Mouse (Mus musculus): ENCODE measurements around the gene Cep295nl. TPM values are rescaled to one million over a fixed set of nuclear protein-coding genes. Genes with fewer than 3 reads are reported as not detected.

Gene Cep295nl
- total and polyA plus RNA-seq, 2 experiments from 2014 or later = 0.20 to 0.31 TPM

DNA sequence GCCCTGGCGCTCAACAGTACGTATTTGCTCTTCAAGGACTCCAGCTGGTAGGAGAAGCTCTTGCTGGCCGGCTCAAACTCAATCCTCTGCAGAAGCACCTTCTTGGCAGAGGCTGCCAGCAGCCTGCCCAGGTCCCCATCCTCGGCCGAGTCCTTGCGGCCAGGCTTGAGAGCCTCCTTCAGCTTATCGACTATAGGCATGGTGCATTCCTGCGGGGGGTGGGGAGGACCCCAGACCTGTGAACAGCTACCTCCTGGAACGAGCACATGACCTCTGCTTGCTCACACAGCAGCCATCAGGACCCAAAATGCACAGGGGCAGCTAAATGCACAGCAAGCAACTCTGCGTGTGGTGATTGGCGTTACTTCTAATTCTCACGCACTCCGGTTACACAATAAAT is 56.5 kb downstream of the Cep295nl start:
- no peak for TF ChIP-seq CTCF (IDR thresholded peaks at IDR 0.05; ENCODE audit: low read depth)
- Histone ChIP-seq H3K27ac (no peak overlapping the region), H3K4me2 (ENCODE audit: low read depth, low read length) (no peak overlapping the region), H3K4me3 (ENCODE audit: low read length) (no peak overlapping the region), H3K36me3 (ENCODE audit: insufficient read depth, low read length) (peaks cover 51% of the 10 kb centered on the region), H3K27me3 (ENCODE audit: insufficient read depth, low read length) (no peaks in the 10 kb centered on the region), H3K9me3 (ENCODE audit: low read length) (no peaks in the 10 kb centered on the region), H3K9ac (replicated peaks; ENCODE audit: low read length) (no peak overlapping the region), H3K4me1 (ENCODE audit: insufficient read depth, low read length) (peaks cover 5% of the 10 kb centered on the region; the same call in 1 of the 2 replicates)
- ATAC-seq = no peak
- no peak for DNase-seq (ENCODE audit: low spot score)
- WGBS = 90% methylated on average over 13 of the region's 13 CpGs

Other genes with a start within 250 kb of the Cep295nl start
- gene Dnah17, start 211.9 kb downstream of the Cep295nl start, total RNA-seq (2014; rRNA removed) = 0.07 TPM in 1 of 2 replicates, not detected in the other
- 0.13 and 0.16 TPM in 2 replicates for gene Dnah17, start 211.9 kb downstream of the Cep295nl start, polyA plus RNA-seq (2015; fragmentation: Nextera tagmentation; extraction: Ambion mirVana)
- 42.9 and 48.3 TPM in 2 replicates for gene Cyth1, start 93.9 kb downstream of the Cep295nl start, total RNA-seq (2014; rRNA removed)
- 15.7 and 19.5 TPM in 2 replicates for gene Cyth1, start 93.9 kb downstream of the Cep295nl start, polyA plus RNA-seq (2015; fragmentation: Nextera tagmentation; extraction: Ambion mirVana)
- 19.7 and 20.6 TPM in 2 replicates for gene Usp36, start 52.3 kb downstream of the Cep295nl start, total RNA-seq (2014; rRNA removed)
- 12.6 and 12.8 TPM in 2 replicates for gene Usp36, start 52.3 kb downstream of the Cep295nl start, polyA plus RNA-seq (2015; fragmentation: Nextera tagmentation; extraction: Ambion mirVana)
- 164 and 170 TPM in 2 replicates for gene Timp2, start 13.2 kb upstream of the Cep295nl start, total RNA-seq (2014; rRNA removed)
- gene Timp2, start 13.2 kb upstream of the Cep295nl start, polyA plus RNA-seq (2015; fragmentation: Nextera tagmentation; extraction: Ambion mirVana) = 102 and 118 TPM in 2 replicates
- 25.5 and 30.6 TPM in 2 replicates for gene Lgals3bp, start 59.6 kb upstream of the Cep295nl start, total RNA-seq (2014; rRNA removed)
- 15.4 and 18.5 TPM in 2 replicates for gene Lgals3bp, start 59.6 kb upstream of the Cep295nl start, polyA plus RNA-seq (2015; fragmentation: Nextera tagmentation; extraction: Ambion mirVana)
- gene Cant1, start 76.6 kb upstream of the Cep295nl start, total RNA-seq (2014; rRNA removed) = 47.9 and 51.7 TPM in 2 replicates
- 24.7 and 25.8 TPM in 2 replicates for gene Cant1, start 76.6 kb upstream of the Cep295nl start, polyA plus RNA-seq (2015; fragmentation: Nextera tagmentation; extraction: Ambion mirVana)
- 5.4 TPM in 2 replicates for gene C1qtnf1, start 85.7 kb upstream of the Cep295nl start, total RNA-seq (2014; rRNA removed)
- gene C1qtnf1, start 85.7 kb upstream of the Cep295nl start, polyA plus RNA-seq (2015; fragmentation: Nextera tagmentation; extraction: Ambion mirVana) = 3.5 and 4.3 TPM in 2 replicates
- 9.0 and 20.7 TPM in 2 replicates for gene Engase, start 134.3 kb upstream of the Cep295nl start, total RNA-seq (2014; rRNA removed)
- gene Engase, start 134.3 kb upstream of the Cep295nl start, polyA plus RNA-seq (2015; fragmentation: Nextera tagmentation; extraction: Ambion mirVana) = 6.5 and 7.0 TPM in 2 replicates

Data from hindbrain, postnatal 0 days (tissue).